Mouse (Mus musculus): ENCODE results near the gene Rabgap1l.

The Rabgap1l gene

DNA sequence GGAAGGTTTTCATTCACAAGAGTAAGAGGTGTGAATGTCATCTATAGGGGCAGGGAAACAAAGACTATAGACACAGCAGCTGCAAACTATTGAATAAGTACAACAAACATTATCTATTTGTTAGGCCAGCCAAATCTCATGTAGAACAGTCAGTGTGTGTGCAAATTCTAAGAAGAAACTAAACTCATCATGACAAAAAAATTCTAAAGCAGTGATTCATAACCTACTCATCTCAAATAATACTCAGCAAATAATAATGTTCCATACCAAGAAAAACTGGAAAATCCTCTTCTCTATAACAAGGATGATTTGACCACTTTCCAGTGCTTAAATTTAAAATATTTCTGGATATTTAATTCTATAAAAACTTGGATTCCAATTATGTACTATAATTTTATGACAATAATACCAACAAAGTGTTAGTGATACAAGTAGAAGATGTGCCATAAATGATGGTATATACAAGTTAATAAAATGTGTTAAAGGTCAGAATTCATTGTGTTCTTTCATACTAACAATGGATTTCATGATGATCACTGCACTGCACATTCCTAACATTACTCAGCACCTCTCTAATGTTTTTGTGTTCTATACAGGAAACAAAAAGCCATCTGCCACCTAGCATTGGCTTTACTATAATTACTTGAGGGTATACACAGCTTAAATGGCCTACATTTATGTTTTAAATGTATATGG is 196.6 kb downstream of the Rabgap1l start:
- no peak for DNase-seq (ENCODE audit: low read depth)

DNA sequence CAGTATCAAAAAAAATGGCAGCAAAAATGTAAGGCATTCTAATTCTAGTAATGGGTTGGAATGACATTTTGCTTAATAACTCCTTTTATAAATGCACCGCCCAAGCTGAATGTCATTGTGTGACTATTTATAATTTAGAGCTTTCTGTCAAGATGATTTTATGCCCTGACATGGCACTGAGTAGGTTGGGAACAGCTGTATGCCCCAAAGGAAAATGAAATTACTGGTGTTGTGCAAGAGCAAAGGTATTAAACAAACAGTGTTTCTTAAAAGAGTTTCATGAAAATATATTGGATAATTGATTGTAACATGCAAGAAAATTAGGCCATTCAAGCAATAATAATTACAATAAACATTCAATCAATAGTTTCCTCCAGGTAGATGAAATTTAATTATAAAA is 198.4 kb downstream of the Rabgap1l start:
- no peak for DNase-seq (ENCODE audit: low read depth)

DNA sequence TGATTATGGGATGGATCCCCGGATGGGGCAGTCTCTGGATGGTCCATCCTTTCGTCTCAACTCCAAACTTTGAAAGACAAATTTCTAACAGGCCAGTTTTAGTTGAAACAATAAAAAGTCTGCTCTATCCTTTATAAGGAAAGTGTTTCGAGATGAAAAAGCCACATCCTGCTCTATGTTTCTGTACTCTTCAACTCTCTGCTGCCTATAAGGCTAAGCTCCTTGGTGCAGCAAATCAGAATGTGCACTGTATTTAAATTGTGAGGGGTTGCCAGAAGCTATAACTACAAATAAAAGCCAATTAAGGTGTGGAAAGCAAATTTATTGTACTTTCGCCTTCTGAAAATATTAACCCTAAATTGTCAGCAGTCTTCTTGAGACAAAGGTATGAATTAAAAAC is 198.9 kb downstream of the Rabgap1l start:
- no peak for DNase-seq (ENCODE audit: low read depth)

DNA sequence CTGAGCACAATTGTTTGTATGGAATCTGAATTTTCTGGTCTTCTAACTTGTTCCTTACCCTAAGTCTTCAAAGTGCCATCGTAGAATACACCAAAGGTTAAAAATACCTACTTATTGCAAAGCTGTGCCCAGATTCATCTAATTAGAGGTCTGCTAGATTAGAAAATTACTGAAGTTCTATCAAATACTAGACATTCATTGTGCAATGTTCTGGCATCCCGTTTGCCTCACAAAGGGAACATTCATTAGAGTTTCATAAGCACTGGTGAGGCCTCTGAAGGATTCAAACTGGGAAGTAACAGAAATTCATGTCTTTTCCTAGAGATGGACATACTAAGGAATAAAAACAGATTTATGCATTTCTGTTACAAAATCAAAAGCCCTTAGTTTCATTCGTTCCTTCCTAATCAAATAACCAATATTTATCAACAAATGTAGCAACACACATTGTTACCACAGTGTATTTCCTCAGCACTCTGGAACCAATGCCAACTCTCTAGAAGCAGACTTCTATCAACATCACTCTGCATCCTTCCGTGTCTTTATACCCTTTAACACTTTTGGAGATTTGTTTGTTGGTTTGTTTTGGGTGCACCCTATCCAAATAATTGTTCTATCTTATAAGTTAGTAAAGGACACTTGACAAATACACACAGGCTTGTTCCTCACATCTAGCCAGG is 204.0 kb downstream of the Rabgap1l start:
- peak; percentile 38 for DNase-seq (ENCODE audit: low read depth)

DNA sequence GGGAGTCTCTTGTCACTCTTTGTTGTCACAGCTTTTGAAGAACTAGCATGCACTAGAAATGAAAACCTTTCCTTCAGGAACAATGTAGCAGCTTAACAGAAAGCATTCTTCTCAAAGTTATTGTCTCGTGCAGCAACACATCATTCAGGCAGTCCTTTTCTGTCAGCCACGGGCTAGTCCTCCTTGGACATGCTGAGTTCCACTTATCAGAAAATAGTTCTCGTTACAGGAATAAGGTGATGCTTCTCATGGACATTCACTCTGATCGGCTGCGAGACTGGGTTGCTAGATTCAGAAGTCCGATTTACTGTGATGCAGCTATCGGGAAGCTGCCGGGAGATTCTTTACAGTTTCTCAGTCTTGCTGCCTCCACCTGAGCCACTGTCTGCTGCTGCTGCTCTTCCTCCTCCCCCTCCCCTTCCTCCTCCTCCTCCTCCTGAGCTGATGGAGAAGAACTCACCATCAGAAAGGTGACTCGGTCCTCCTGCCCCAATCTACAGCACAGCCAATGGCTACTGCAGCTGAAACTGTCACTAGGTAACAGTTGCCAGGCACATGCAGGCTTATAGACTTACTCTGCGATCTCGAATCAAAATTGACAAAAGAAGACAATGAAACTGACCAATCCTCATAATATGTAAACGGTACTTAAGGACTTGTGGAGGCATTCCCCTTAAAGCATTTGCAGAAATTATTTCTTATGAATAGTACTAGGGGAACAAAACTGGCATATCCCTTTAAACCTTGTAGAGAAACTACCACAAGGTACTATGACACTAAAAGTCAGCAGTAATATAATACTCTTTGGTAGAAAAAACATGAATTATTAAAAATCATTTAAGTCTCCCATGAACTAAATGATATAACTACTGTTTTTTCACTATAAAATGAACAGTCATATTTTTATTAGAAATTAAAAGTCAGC is 213.4 kb downstream of the Rabgap1l start:
- DNase-seq (ENCODE audit: low read depth), result no peak

DNA sequence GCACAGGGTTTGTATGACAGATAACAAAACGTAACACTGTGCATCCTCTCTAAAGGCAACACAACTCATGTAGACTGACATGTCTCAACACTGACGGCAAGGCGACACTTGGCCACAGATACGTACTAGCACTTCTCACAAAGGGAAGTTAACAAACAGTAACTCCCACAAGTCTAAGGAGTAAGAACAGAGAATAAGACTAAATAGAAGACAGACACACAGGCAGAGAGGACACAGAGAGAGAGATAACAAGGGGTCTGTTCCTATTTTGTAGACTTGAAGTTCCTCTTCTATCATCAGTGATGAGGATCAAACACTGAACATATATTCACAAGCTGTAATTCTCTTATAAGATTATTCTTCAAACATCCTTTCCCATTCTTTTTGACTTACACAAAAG is 216.9 kb downstream of the Rabgap1l start:
- DNase-seq (ENCODE audit: low read depth), result no peak

DNA sequence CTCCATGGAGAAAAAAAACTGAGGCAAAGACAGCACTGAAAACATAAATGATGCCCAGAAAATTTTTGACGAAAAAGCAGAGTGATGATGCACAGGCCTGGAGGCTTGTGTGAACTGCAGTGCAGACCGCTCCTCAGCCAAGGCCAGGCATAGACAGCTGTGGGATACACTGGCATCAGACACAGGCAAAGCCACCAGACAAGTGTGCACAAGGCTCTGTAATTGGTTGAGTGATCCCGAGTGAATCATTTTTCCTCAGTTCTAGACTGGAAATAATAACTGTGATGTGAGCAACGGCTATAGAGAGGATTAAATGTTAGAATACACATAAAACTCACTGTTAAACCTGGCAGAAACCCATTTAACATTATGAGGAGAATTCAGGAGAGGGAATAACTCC is 219.0 kb downstream of the Rabgap1l start:
- no peak for DNase-seq (ENCODE audit: low read depth)

DNA sequence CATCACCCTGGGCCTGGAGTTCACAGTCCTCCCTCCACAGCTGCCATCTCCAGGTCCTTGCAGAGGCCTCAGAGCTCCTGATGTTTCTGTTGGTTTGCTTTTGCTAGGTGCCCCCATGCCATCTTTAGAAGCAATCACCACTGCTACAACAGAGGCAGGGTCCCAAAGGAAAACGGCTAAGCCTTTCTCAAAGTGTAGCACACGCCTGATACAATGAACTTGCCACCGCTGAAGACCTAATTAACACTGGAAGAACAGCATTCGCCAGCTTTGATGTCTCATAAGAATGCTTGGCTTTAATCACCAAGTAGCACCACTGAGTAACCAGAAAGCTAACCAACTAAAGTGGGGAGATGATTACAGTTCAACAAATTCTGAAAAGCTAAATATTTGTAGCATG is 226.6 kb downstream of the Rabgap1l start:
- DNase-seq (ENCODE audit: low read depth), result no peak

DNA sequence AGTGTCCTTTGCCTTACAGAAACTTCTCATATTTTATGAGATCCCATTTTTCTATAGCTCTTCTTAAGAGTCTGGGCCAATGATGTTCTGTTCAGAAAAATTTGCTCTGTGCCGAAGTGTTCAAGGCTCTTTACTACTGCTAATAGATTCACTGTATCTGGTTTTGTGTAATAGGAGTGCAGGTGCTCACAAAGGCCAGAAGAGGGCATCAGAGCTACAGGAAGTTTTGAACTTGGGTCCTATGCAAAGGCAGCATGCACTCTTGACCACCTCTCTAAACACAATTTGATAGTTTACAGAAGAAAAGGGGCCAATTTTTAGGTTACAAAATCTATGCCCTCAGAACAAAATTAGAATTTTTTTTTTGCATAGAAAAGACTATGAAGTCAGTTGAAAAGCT is 231.6 kb downstream of the Rabgap1l start:
- DNase-seq (ENCODE audit: low read depth), result no peak

DNA sequence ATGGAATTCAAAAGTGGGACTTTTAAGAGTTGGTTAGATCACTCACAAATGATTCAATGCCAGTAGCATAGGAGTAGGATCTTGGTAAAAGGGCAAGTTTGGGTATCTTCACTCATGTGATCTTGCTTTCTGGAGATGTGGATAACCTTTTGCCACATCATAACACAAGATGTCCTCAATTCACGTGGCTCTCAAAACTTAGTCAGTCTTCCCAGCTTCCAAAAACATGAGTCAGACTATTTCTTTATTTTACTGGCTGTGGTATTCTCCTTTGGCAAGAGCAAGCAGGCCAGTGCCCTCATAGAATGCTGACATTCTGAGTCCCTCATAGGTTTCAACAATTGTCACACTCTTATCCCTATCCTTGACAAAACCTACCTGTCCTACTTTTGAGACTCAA is 242.4 kb downstream of the Rabgap1l start:
- DNase-seq (ENCODE audit: low read depth), result peak; percentile 33

DNA sequence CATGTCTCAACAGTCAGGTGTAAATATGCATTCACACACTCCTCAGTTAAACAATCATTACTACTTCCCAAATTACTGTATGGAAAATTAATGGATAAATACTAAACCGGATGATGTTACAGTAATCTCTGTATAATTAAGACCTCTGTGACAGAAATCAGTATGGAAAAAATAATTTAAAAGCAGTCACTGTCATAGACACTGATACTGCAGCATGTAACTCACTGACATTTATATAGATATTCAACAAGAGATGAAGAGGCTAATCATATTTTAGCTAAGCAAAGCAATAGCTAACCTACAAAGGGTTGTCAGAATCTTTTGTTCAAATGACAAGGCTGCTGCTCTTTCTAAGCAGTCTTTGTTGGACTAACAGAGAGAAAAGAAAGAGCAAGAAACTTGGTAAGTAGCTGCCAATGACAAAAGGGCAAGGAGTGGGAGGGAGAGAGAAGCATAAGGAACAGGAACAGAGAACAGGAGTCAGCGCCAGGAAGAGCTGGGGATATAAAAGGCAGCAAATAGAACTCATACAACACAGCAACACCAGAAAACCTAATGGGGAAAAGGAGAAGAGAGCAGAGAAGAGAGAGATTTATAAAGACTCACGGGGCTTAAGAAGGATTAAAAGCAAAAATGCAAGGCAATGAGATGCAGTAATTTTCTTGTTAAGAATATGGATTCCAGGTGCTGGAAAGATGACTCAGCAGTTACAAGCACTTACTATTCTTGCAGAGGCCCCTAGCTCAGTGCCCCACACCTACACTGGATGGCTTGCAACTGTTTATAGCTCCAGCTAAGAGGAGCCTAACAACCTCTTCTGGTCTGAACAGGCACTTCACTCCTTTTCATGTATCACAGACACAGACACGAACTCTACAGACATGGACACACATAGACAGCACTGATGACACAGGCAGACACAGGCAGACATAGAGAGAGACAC is 244.8 kb downstream of the Rabgap1l start:
- peak; percentile 13 for DNase-seq (ENCODE audit: low read depth)

DNA sequence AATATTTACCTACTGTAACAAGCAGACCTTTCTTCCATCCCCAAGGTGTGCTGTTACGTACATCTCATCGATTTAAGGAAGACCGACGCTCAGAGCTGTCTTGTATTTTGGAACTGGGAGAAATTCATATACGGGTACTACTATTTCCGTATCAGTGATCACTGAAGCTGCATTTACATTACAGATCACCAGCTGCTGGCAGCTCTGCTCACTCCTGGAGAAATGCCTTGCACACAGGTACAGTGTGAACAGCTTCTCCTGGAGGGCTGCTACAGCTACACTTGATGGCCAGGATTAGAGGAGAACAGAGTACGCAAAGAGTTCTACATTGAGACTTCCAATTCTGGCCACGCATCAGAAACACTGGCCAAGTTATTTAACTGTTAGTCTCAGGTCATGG is 257.4 kb downstream of the Rabgap1l start:
- no peak for DNase-seq (ENCODE audit: low read depth)

DNA sequence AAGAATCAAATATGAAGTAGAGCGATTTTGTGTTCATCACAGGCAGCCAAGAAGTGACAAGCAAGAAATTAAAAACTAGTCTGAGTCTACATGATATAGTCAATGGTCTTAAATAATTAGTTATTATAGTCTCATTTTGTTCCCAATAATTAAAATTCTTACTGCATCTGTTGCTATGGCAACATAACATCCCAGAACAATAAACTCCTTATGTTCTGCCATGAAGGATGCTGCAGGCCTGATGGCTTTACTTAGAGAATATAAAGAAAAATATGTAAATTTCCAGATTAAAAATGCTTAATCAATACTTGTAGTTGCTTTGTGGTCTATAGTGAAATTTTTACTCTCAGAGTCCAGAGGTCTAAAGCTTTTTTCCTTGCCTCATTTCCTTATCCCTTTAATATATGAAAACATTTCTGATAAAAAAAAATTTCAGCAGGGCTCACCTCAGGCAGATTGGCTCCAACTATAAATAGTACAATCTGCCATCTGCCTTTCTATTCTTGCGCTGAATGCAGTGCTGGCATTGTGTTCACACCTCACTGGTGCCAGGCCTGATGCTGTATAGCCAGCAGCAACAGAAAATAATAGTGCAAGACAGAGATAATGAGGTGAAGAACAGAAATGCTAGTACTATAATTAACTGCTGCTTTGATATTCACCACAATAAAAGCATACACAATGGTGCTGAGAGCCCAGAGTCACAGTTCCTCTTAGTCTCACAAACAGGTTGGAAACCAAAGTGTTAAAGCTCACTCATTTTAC is 258.3 kb downstream of the Rabgap1l start:
- no peak for DNase-seq (ENCODE audit: low read depth)

DNA sequence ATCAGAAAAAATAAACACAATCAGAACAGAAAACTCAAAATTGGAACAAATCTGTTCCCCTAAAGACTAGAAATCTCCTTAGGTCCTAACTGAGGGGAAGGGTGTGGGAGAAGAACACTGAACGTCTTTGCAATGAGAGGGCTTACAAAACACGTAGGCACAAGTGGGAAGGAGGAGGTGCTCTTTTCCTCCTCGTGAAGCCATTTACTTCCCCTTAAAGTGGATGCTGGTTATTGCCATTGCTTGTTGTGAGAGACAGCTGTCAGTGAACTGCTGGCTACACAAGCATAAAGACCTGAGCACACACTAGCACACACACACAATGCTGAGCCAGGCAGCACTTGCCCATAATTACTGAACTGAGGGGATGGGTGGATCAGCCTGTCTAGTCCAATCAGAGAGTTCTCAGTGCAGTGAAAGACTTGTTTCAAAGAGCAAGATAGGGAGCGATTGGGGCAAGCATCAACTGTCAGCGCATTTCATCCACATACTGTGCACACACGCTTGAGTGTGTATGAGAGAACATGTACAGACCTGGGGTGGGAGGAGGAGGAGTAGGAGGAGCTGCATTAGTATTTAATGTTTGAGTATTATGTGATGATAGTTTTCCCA is 259.7 kb downstream of the Rabgap1l start:
- DNase-seq (ENCODE audit: low read depth), result no peak

DNA sequence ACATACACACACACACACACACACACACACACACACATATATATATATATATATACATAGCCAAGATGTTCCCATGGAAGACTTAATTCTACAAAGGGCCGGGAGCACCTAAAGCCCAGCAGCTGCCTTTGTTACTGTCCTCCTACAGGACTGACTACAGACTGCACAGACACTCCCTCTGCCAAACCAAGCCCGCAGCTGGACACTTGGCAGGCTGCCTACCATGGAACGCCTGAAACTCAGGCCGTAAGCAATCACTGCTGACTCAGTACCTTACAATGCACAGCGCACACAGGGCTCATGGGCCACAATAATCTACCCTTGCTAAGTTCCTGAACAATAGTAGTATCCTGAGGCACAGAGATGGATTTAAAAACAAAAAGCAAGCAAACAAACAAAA is 261.6 kb downstream of the Rabgap1l start:
- peak; percentile 88 for DNase-seq (ENCODE audit: low read depth)

DNA sequence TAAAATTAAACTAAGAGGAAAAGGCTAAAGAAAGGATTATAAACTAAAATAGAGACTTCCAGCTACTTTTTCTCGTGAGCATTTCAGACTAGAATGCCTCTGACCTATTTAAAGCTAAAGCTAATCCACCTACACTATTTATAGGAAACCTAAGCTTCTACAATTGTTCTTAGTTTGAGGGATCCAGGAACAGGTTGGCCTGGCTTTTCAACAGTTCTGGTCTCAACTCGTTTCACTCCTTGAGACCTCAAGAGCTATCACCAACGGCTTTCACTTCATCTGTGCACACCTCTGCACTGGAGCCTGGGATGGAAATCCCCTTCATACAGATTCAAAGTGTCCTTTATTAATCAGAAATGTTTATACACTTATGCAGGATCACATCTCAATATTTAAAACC is 271.1 kb downstream of the Rabgap1l start:
- no peak for DNase-seq (ENCODE audit: low read depth)

DNA sequence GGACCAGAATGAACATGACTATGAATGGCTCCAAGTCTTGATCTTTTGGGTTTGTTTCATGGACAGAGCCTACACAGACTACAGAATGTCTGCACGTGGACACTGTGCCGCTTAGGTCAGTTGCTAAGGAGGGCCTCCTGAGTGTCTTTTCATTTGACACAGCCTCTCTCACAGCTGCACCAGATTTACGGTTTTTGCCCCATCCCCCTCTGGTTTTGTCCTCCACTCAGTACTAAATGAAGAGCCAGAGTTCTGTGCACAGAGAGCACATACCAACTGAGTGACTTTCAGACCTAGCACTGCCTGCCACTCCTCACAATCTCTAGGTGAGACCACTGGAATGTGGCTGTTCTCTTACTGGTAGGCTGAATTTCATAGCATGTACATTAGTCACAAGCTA is 272.3 kb downstream of the Rabgap1l start:
- peak; percentile 32 for DNase-seq (ENCODE audit: low read depth)

DNA sequence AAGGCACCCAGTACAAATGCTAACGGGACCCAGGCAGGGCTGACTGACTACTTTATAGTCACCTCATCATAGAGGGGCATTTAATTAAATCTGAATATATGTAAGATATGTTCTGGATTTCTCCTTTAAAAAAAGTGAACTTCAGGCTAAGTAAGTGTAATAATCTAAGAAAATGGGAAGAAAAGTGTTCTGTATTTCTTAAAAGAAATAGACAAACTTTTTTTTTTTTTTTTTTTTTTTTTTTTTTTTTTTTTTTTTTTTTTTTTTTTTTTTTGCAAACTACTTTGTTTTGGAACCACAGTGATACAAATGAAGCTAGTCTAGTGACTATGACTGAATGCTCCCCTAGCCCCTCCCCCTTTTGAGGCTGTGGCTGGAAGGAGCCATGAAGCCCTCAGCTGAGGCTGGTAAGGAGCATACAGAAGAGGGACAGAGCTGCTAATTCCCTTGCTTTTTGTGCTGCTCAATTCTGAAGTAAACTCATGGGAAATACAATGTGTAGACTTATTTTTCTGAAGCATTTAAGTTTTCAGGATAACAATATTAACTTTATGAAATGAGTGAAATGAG is 273.0 kb downstream of the Rabgap1l start:
- no peak for DNase-seq (ENCODE audit: low read depth)

DNA sequence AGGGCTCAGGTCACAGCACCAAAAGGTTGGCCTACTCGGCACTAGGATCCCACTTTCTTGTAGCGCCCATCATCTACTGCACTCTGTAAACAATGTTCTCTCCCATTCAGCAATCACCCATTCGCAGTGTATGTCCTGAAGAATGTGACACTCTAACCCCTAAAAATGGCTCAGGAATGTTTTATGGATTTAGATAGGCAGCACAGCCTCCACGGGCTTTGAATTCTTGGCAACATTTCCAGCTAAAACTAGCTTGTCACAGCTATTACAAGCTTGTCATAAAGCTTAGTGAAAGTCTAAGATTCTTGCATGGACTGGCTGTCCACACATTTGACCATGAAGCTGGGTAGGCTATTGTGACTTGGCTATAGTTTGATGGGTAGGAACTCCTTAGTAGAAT is 274.5 kb downstream of the Rabgap1l start:
- DNase-seq (ENCODE audit: low read depth), result no peak

DNA sequence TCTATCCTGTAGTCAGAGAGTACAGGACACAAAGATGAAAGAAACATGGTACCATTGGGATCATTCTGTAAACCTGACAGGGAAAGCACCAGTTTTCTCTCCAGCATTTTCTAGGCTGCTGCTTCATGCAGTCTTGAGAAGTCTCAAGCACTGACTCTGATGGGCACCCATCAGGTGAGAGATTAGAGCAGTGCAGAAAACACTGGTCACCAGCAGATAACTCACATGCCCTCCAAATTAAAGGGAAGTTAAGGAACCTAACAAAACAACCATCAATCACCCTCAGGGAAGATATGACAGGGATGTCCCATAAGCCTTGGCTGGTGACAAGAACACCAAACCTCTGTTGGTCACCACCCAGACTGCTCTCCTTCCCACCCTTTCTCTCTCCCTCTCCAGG is 285.2 kb downstream of the Rabgap1l start:
- DNase-seq (ENCODE audit: low read depth), result no peak

All from fibroblast of lung, adult 2 months (primary cell).